Mouse (Mus musculus): ENCODE measurements around the gene Cdk19. TPM values are rescaled to one million over a fixed set of nuclear protein-coding genes. Genes with fewer than 3 reads are reported as not detected.

The Cdk19 gene
- total RNA-seq, 2 experiments from 2014 or later = 47.1 to 47.5 TPM

GRCm38 (mm10) chr10:40430209-40430608, 90.8 kb downstream of the Cdk19 start:
- TF ChIP-seq CTCF (IDR thresholded peaks at IDR 0.05) = no peak
- no peak overlapping the region for H3K27ac ChIP-seq
- H3K4me3 ChIP-seq = no peak overlapping the region
- DNase-seq (ENCODE audit: extremely low spot score in 1 of 2, low spot score in 2 of 2) = no peak
- intact Hi-C loops (cut with DNase I) = no loop called here

- no peak overlapping the region for H3K4me3 ChIP-seq
- no peak for TF ChIP-seq CTCF (IDR thresholded peaks at IDR 0.05)
- intact Hi-C loops (cut with DNase I) = no loop called here
- DNase-seq (ENCODE audit: extremely low spot score in 1 of 2, low spot score in 2 of 2) = no peak
- no peak overlapping the region for H3K27ac ChIP-seq
Observed at GRCm38 (mm10) chr10:40431957-40432356, 92.6 kb downstream of the Cdk19 start.

- H3K4me3 ChIP-seq = no peak overlapping the region
- no peak overlapping the region for H3K27ac ChIP-seq
- no peak for DNase-seq (ENCODE audit: extremely low spot score in 1 of 2, low spot score in 2 of 2)
- intact Hi-C loops (cut with DNase I) = no loop called here
- TF ChIP-seq CTCF (IDR thresholded peaks at IDR 0.05) = no peak
Observed at GRCm38 (mm10) chr10:40432375-40432774, 93.0 kb downstream of the Cdk19 start.

GRCm38 (mm10) chr10:40435402-40435801, 96.0 kb downstream of the Cdk19 start:
- no peak for DNase-seq (ENCODE audit: extremely low spot score in 1 of 2, low spot score in 2 of 2)
- Histone ChIP-seq H3K4me3 (no peak overlapping the region), H3K27ac (no peak overlapping the region)
- intact Hi-C loops (cut with DNase I) = no loop called here
- no peak for TF ChIP-seq CTCF (IDR thresholded peaks at IDR 0.05)

GRCm38 (mm10) chr10:40437117-40437516, 97.8 kb downstream of the Cdk19 start:
- Histone ChIP-seq H3K4me3 (no peak overlapping the region), H3K27ac (no peak overlapping the region)
- DNase-seq (ENCODE audit: extremely low spot score in 1 of 2, low spot score in 2 of 2) = no peak
- intact Hi-C loops (cut with DNase I) = no loop called here
- no peak for TF ChIP-seq CTCF (IDR thresholded peaks at IDR 0.05)

GRCm38 (mm10) chr10:40440740-40441139, 101.4 kb downstream of the Cdk19 start:
- no peak for DNase-seq (ENCODE audit: extremely low spot score in 1 of 2, low spot score in 2 of 2)
- H3K27ac ChIP-seq = 0 out of 2 replicates have a peak overlapping the region, but pooled peaks have one; percentile 15
- no peak overlapping the region for H3K4me3 ChIP-seq
- TF ChIP-seq CTCF (IDR thresholded peaks at IDR 0.05) = no peak
- intact Hi-C loops (cut with DNase I) = no loop called here

- Histone ChIP-seq H3K4me3 (no peak overlapping the region), H3K27ac (peak overlapping the region; percentile 47; the same call in 1 of the 2 replicates)
- DNase-seq (ENCODE audit: extremely low spot score in 1 of 2, low spot score in 2 of 2) = no peak
- TF ChIP-seq CTCF (IDR thresholded peaks at IDR 0.05) = no peak
- intact Hi-C loops (cut with DNase I) = no loop called here
Observed at GRCm38 (mm10) chr10:40442076-40442475, 102.7 kb downstream of the Cdk19 start.

- intact Hi-C loops (cut with DNase I) = no loop called here
- no peak for TF ChIP-seq CTCF (IDR thresholded peaks at IDR 0.05)
- peak overlapping the region; percentile 71 for H3K27ac ChIP-seq
- DNase-seq (ENCODE audit: extremely low spot score in 1 of 2, low spot score in 2 of 2) = no peak
- no peak overlapping the region for H3K4me3 ChIP-seq
Observed at GRCm38 (mm10) chr10:40443371-40443770, 104.0 kb downstream of the Cdk19 start.

GRCm38 (mm10) chr10:40443806-40444357, 104.5 kb downstream of the Cdk19 start:
- intact Hi-C loops (cut with DNase I) = no loop called here
- no peak for DNase-seq (ENCODE audit: extremely low spot score in 1 of 2, low spot score in 2 of 2)
- no peak for TF ChIP-seq CTCF (IDR thresholded peaks at IDR 0.05)
- peak overlapping the region; percentile 71 for H3K27ac ChIP-seq
- H3K4me3 ChIP-seq = no peak overlapping the region

- TF ChIP-seq CTCF (IDR thresholded peaks at IDR 0.05) = no peak
- intact Hi-C loops (cut with DNase I) = no loop called here
- no peak for DNase-seq (ENCODE audit: extremely low spot score in 1 of 2, low spot score in 2 of 2)
- H3K4me3 ChIP-seq = no peak overlapping the region
- peak overlapping the region; percentile 84 for H3K27ac ChIP-seq
Observed at GRCm38 (mm10) chr10:40444586-40444985, 105.2 kb downstream of the Cdk19 start.

GRCm38 (mm10) chr10:40446088-40446604, 106.8 kb downstream of the Cdk19 start:
- no peak for DNase-seq (ENCODE audit: extremely low spot score in 1 of 2, low spot score in 2 of 2)
- TF ChIP-seq CTCF (IDR thresholded peaks at IDR 0.05) = no peak
- no peak overlapping the region for H3K4me3 ChIP-seq
- H3K27ac ChIP-seq = peak overlapping the region; percentile 84
- intact Hi-C loops (cut with DNase I) = loop anchor here (2.0 to 5.0 kb wide), 2 partner anchors 74 to 77 kb away; no protein-coding TSS in a partner anchor

- Histone ChIP-seq H3K27ac (peak overlapping the region; percentile 84), H3K4me3 (no peak overlapping the region)
- intact Hi-C loops (cut with DNase I) = loop anchor here (2.0 to 5.0 kb wide), 2 partner anchors 74 to 76 kb away; no protein-coding TSS in a partner anchor
- DNase-seq (ENCODE audit: extremely low spot score in 1 of 2, low spot score in 2 of 2) = no peak
- TF ChIP-seq CTCF (IDR thresholded peaks at IDR 0.05) = no peak
Observed at GRCm38 (mm10) chr10:40446630-40447029, 107.3 kb downstream of the Cdk19 start.

GRCm38 (mm10) chr10:40447295-40447694, 107.9 kb downstream of the Cdk19 start:
- DNase-seq (ENCODE audit: extremely low spot score in 1 of 2, low spot score in 2 of 2) = no peak
- intact Hi-C loops (cut with DNase I) = loop anchor here (2.0 to 5.0 kb wide), 2 partner anchors 75 to 76 kb away; no protein-coding TSS in a partner anchor

More at GRCm38 (mm10) chr10:40447295-40447694, 107.9 kb downstream of the Cdk19 start:
- Histone ChIP-seq H3K27ac (peak overlapping the region; percentile 84), H3K4me3 (no peak overlapping the region)
- no peak for TF ChIP-seq CTCF (IDR thresholded peaks at IDR 0.05)

Data from left cerebral cortex, adult 2 months (tissue).